Mouse (Mus musculus) heart, embryonic 16.5 days (tissue): ENCODE data around the gene Ubxn11. TPM values are rescaled to one million over a fixed set of nuclear protein-coding genes. Genes with fewer than 3 reads are reported as not detected.
"Not testable (repeated sequence)": the region's sequence is repeated elsewhere in the genome, so short reads cannot be mapped to it uniquely, and the experiment has no call there.

Source experiments
- ATAC-seq: fragments of 200-750 bp; cut with Nextera tagmentation; replicated peaks from 2 replicates; pipeline ENCODE4 v1.8.0; 2017; ENCODE audit warnings: moderate number of reproducible peaks; ENCODE audit not compliant: insufficient read depth, low FRiP score; ENCODE audit errors: extremely low read depth
- H3K27ac ChIP-seq: fragments of 300-500 bp; sonication (generic); 2 replicates; pipeline ENCODE4 v1.5.1; 2014; ENCODE audit warnings: mild to moderate bottlenecking, low read length, control low read depth, moderate library complexity
- H3K27me3 ChIP-seq: fragments of 300-500 bp; sonication (generic); 2 replicates; pipeline ENCODE4 v1.6.1; 2014; ENCODE audit warnings: low read length, mixed read lengths; ENCODE audit not compliant: control insufficient read depth, insufficient read depth
- H3K36me3 ChIP-seq: fragments of 300-500 bp; sonication (generic); 2 replicates; pipeline ENCODE4 v1.6.1; 2014; ENCODE audit not compliant: control insufficient read depth, insufficient read depth
- H3K4me1 ChIP-seq: fragments of 300-500 bp; sonication (generic); 2 replicates; pipeline ENCODE4 v1.6.1; 2014; ENCODE audit warnings: low read length, mixed read lengths; ENCODE audit not compliant: control insufficient read depth, insufficient read depth
- H3K4me2 ChIP-seq: fragments of 300-500 bp; sonication (generic); 2 replicates; pipeline ENCODE4 v1.6.1; 2014; ENCODE audit warnings: low read depth, mild to moderate bottlenecking, control low read depth, low read length
- H3K4me3 ChIP-seq: fragments of 300-500 bp; sonication (generic); 2 replicates; pipeline ENCODE4 v1.5.1; 2014; ENCODE audit warnings: mild to moderate bottlenecking, control low read depth, low read length
- H3K9ac ChIP-seq: fragments of 300-500 bp; sonication (generic); 2 replicates; pipeline ENCODE4 v1.6.1; 2014; ENCODE audit warnings: low read length, control low read depth
- H3K9me3 ChIP-seq: fragments of 300-500 bp; sonication (generic); replicated peaks from 2 replicates; pipeline ENCODE4 v1.6.1; 2016; ENCODE audit warnings: low read length; ENCODE audit not compliant: control insufficient read depth
- WGBS: fragments of 180-500 bp; shearing (Covaris S2); extraction: QIAGEN DNeasy Blood & Tissue Kit; methylation state at CpG from one replicate; pipeline ENCODE4 v1.1.7; 2014; 5-methylcytosine and 5-hydroxymethylcytosine counted together
- polyA plus RNA-seq: library from polyadenylated mRNA; unstranded; fragments of >200 nt; fragmentation: Nextera tagmentation; extraction: Ambion mirVana; gene quantifications from 2 replicates; pipeline ENCODE4 v1.2.1, GENCODE M21; 2015

Gene Ubxn11
- polyA plus RNA-seq, 1 experiment from 2014 or later, result 3.5 TPM

DNA sequence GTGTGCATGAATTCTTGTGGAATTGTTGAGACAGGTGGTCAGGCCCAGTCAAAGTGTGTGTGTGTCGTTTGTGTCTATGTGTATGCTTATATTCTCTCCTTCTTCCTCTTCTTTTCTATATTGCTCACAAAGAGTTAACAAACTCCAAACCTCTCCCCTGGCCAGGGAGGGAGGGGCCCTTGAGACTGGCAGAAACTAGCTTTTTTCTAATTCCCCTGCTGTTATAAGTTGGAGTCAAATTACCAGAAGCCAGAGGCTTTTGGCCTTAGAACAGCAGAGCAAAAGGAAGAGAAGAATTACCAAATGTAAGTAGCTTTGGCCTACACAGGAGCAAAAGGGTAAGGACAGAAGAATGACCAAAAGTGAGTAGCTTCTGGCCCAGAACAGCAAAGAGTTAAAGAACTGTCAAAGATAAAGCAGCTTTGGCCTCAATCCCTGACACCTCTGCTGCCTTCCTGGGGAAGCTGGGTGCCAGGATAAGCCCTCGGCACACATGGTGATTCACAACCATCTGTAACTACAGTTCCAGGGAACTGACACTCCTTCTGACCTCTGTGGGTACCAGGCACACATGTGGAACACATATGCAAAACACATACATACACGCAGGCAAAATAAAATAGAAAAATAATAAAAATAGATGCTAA lies 34.0 kb downstream of the Ubxn11 start:
- Histone ChIP-seq H3K4me1 (no peaks in the 10 kb centered on the region), H3K4me2 (no peak overlapping the region), H3K36me3 (peaks cover 9% of the 10 kb centered on the region), H3K9ac (no peak overlapping the region), H3K27me3 (no peaks in the 10 kb centered on the region), H3K9me3 (no peaks in the 10 kb centered on the region), H3K27ac (no peak overlapping the region), H3K4me3 (no peak overlapping the region)
- 43% methylated on average over 3 of the region's 3 CpGs for WGBS
- no peak for ATAC-seq

- no peak overlapping the region for H3K4me3 ChIP-seq
- no peak for ATAC-seq
- H3K27ac ChIP-seq, result no peak overlapping the region
- 83% methylated on average over 2 of the region's 2 CpGs for WGBS
- H3K4me2 ChIP-seq, result no peak overlapping the region
- H3K27me3 ChIP-seq, result no peaks in the 10 kb centered on the region
- no peak overlapping the region for H3K9ac ChIP-seq
- H3K4me1 ChIP-seq, result no peaks in the 10 kb centered on the region
- H3K9me3 ChIP-seq, result no peaks in the 10 kb centered on the region
- H3K36me3 ChIP-seq, result peaks cover 7% of the 10 kb centered on the region
These were observed 36.5 kb downstream of the Ubxn11 start for GRCm38 (mm10) chr4:134138857-134139256.

DNA sequence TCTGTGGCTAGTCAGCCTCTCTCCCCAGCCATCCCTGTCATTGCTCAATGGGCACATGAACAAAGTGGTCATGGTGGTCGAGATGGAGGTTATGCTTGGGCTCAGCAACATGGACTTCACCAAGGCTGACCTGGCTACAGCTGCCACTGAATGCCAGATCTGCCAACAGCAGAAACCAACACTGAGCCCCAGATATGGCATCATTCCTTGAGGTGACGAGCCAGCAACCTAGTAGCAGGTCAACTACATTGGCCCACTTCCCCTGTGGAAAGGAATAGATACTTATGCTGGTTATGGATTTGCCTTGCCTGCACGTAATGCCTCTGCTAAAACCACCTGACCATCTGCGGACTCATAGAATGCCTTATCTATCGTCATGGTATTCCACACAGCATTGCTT lies 41.9 kb downstream of the Ubxn11 start:
- H3K4me2 ChIP-seq, H3K9ac ChIP-seq, H3K27me3 ChIP-seq, H3K4me1 ChIP-seq, ATAC-seq, H3K27ac ChIP-seq, H3K9me3 ChIP-seq, H3K4me3 ChIP-seq: not testable (repeated sequence)
- H3K36me3 ChIP-seq, result peaks cover 27% of the 10 kb centered on the region
- WGBS, result 88% methylated on average over 5 of the region's 5 CpGs

- peaks cover 50% of the 10 kb centered on the region for H3K36me3 ChIP-seq
- no peak for ATAC-seq
- no peak overlapping the region for H3K4me3 ChIP-seq
- H3K4me1 ChIP-seq, result no peaks in the 10 kb centered on the region
- no peak overlapping the region for H3K27ac ChIP-seq
- no peak overlapping the region for H3K9ac ChIP-seq
- H3K9me3 ChIP-seq, result no peaks in the 10 kb centered on the region
- H3K27me3 ChIP-seq, result no peaks in the 10 kb centered on the region
- H3K4me2 ChIP-seq, result no peak overlapping the region
- 96% methylated on average over 4 of the region's 4 CpGs for WGBS
These were observed 47.0 kb downstream of the Ubxn11 start for GRCm38 (mm10) chr4:134149389-134149788.

DNA sequence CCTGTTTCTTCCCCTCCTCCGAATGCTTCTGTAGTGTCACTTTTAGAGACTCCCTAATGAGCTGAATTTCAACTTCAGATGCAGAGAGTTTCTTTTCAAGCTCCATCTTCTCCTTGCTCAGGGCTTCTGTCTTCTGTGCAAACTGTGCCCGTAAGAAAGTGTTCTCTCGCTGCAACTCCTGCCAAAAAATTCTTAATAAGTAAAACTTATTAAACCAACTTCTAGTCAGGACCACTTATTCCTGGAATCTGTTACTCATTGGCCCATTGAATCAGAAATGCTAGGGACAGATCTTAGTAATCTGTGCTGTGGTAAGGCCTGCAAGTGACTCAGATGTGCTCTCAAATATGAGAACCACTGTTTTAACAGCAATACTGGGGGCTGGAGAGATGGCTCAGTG lies 49.7 kb downstream of the Ubxn11 start:
- peaks cover 9% of the 10 kb centered on the region; the same call in 1 of the 2 replicates for H3K4me1 ChIP-seq

DNA sequence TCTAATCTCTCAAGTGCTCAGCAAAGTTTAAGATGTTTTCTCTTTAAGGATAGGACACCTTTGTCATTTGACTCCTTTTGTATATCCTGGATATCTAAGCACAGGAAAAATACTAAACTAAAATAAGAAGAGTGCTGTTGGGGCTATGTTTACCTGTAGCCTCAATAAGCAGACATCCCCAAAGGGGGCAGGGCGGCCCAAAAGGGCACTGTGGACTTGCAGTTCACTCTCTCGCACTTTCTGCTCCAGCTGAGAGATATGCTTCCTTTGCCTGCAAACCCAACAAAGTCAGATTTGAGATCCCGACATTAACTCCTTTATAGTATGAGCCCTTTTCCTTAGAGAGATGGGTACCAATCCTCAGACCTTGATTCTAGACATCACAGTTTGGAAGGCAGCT lies 51.3 kb downstream of the Ubxn11 start:
- H3K27me3 ChIP-seq, result no peaks in the 10 kb centered on the region
- no peak overlapping the region for H3K9ac ChIP-seq
- H3K4me2 ChIP-seq, result no peak overlapping the region
- WGBS, result 92% methylated on average over 3 of the region's 3 CpGs
- no peaks in the 10 kb centered on the region for H3K9me3 ChIP-seq
- H3K36me3 ChIP-seq, result peaks cover 33% of the 10 kb centered on the region
- no peak overlapping the region for H3K27ac ChIP-seq
- no peak overlapping the region for H3K4me3 ChIP-seq
- no peak for ATAC-seq
- peaks cover 17% of the 10 kb centered on the region for H3K4me1 ChIP-seq

More for the DNA sequence above, 49.7 kb downstream of the Ubxn11 start:
- Histone ChIP-seq H3K9ac (no peak overlapping the region), H3K36me3 (peaks cover 48% of the 10 kb centered on the region), H3K4me2 (no peak overlapping the region), H3K27me3 (no peaks in the 10 kb centered on the region), H3K4me3 (no peak overlapping the region), H3K27ac (no peak overlapping the region), H3K9me3 (no peaks in the 10 kb centered on the region)
- WGBS, result 84% methylated on average over 3 of the region's 3 CpGs
- no peak for ATAC-seq

DNA sequence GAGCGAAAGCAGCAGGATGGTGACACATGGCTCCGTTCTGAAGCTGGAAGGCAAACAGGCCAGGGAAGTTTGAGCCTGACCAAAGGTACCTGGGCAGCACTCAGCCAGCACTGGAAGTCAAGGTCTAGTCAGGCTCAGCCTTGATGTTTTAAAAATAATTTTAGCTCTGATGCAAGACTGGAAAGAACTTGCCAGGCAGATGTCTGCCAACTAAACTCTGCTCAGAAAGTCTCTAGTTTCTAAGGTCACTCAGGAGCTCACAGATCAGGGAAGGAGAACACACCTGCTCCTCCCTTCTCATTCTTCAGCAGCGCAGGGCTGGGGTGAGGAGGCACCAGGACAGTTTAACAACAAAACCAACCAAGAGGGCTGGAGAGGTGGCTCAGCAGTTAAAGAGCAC lies 52.0 kb downstream of the Ubxn11 start:
- WGBS, result 93% methylated on average over 3 of the region's 3 CpGs
- Histone ChIP-seq H3K36me3 (peaks cover 26% of the 10 kb centered on the region), H3K27me3 (no peaks in the 10 kb centered on the region), H3K4me1 (peaks cover 21% of the 10 kb centered on the region), H3K4me3 (no peak overlapping the region), H3K9ac (no peak overlapping the region), H3K9me3 (no peaks in the 10 kb centered on the region), H3K4me2 (no peak overlapping the region), H3K27ac (no peak overlapping the region)
- no peak for ATAC-seq

DNA sequence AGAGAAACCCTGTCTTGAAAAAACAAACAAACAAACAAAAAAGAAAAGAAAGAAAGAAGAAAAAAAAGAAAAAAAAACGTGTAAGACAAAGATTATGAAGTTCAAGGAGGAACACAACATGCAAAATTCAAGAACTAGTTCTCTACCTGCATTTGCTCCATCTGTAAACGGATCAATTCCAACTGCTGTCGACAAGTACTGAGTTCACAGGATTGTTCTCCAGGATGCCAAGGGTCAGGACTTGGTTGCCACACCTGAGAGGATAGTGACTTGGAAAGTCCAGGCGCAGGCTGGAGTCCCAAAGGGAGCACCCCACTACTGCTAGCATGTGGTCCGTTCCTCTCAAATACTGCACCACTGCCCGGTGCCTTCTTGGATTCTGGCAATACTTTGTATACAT lies 53.2 kb downstream of the Ubxn11 start:
- ATAC-seq, result no peak
- Histone ChIP-seq H3K9ac (no peak overlapping the region), H3K4me1 (peaks cover 21% of the 10 kb centered on the region), H3K36me3 (peaks cover 22% of the 10 kb centered on the region), H3K27ac (no peak overlapping the region; the same call in 1 of the 2 replicates), H3K27me3 (no peaks in the 10 kb centered on the region), H3K4me2 (no peak overlapping the region), H3K4me3 (no peak overlapping the region), H3K9me3 (no peaks in the 10 kb centered on the region)
- WGBS, result 93% methylated on average over 6 of the region's 6 CpGs

- H3K4me2 ChIP-seq, result peak overlapping the region; percentile 36; the same call in 1 of the 2 replicates
- ATAC-seq, result no peak; the same call in 1 of the 2 replicates
These were observed 53.6 kb downstream of the Ubxn11 start for GRCm38 (mm10) chr4:134155961-134156465.

More at GRCm38 (mm10) chr4:134155961-134156465, 53.6 kb downstream of the Ubxn11 start:
- no peaks in the 10 kb centered on the region for H3K9me3 ChIP-seq
- peaks cover 18% of the 10 kb centered on the region for H3K36me3 ChIP-seq
- H3K9ac ChIP-seq, result 0 out of 2 replicates have a peak overlapping the region, but pooled peaks have one; percentile 26
- H3K27me3 ChIP-seq, result no peaks in the 10 kb centered on the region
- H3K4me1 ChIP-seq, result peaks cover 21% of the 10 kb centered on the region
- peak overlapping the region; percentile 82 for H3K27ac ChIP-seq
- 78% methylated on average over 10 of the region's 10 CpGs for WGBS
- no peak overlapping the region for H3K4me3 ChIP-seq
